Mouse (Mus musculus) adrenal gland, adult (tissue): ENCODE data around the gene Eif4g2.

Experiments
- DNase-seq, 2 experiments: peaks; one replicate each; pipeline ENCODE4 v3.0.0; 2022 to 2023; ENCODE audit warnings: low spot score in 1 of 2; ENCODE audit not compliant: inconsistent age in 2 of 2

The Eif4g2 gene

DNA sequence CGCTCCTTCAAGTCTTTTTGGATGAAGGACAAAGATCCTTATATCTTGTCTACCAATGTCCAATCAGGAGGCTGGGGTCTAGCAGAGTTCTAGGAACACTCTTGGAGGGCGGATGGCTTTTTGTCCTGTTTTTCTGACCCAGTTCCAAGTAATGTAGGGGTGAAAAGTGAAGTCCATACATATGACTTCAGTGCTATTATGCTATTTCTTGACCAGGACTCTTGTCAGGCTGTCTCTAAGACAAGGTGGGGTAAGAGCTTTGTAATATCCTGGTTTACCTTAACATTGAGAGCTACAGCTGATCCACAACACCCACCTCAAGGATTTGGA is 12.7 kb downstream of the Eif4g2 start:
- peak in 1 of 2 experiments; percentile 27 for DNase-seq

- peak in 1 of 2 experiments; percentile 40 for DNase-seq
Observed at GRCm38 (mm10) chr7:111069439-111070166, 13.2 kb downstream of the Eif4g2 start.

- DNase-seq, result peak in 1 of 2 experiments; percentile 25
Observed at GRCm38 (mm10) chr7:111068181-111068580, 14.6 kb downstream of the Eif4g2 start.

DNA sequence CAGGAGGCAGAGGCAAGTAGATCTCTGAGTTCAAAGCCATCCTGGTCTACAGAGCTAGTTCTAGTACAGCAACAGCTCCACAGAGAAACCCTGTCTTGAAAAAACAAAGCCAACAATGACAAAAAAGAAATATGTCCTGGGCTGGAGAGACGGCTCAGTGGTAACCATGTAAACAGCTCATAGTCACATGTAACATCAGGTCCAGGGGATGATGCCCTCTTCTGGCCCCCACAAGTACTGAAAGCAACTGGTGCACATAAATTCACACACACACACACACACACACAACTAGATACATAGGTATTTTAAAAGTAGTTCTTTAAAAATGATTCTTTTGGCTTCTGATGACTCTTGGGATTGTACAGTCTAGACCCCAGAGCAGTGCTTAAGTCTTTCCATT is 19.9 kb downstream of the Eif4g2 start:
- DNase-seq, result no peak

DNA sequence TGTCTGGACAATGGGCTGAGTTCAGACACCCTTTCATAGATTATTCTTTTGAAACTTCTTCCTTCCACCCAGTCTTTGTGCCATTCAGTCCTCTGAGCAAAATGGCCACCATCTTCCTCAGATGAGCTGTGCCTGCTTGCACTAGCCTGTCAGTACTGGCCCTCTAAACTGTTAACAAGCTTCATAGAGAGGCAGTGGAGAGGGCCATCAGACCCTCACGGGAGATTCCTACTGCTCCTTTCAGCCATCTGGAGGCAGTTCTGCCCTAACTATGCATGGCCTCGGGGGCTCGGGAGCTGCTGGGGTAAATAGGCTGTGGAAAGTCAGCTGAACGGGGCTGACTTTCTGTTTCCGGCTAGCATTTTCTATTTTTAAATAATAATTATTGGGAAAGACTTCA is 23.3 kb downstream of the Eif4g2 start:
- no peak for DNase-seq

DNA sequence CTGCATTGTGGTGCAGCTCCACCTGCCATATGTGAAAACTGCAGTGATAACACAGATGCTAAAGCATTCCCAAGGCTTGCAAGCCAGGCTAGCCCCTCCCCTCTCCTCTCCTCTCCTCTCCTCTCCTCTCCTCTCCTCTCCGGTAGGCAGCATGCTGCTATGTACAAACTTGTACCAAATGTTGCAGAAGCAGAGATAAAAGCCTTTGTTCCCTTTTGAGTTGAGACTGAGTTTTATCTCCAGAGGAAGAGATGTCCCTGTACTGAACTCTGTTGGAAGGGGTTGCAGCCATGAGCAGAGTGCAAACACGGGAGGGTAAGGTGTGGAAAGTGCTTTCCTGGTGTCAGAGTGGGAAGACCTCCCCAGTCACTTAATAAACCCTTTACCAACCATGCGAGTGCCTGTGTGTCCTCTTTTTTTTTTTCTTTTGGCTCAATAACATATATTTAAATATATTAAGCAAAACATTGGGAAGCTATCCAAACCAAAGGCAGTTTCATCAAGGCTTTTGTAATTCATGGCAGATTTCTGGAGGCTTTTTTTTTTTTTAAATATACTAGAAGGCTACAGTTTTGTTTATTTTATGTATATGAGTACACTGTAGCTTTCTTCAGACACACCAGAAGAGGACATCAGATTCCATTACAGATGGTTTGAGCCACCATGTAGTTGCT is 26.7 kb downstream of the Eif4g2 start:
- no peak for DNase-seq

DNA sequence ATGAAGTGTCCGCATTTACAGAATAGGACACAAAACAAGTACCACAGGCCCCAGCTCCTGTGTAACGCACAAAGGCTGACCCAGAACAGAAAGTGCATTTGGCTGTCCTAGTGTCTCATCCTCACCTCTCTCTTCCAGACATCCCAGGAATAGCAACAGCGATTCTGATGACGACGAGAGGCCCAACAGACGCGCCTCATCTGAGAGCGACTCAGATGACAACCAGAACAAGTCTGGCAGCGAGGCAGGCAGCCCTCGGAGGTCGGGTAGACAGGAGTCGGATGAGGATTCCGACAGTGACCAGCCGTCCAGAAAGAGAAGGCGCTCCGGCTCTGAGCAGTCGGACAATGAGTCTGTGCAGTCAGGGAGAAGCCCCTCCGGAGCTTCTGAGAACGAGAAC is 27.6 kb downstream of the Eif4g2 start:
- DNase-seq, result no peak

GRCm38 (mm10) chr7:111049652-111050421 is 33.0 kb downstream of the Eif4g2 start:
- peak; percentile 69 to 90 for DNase-seq

DNA sequence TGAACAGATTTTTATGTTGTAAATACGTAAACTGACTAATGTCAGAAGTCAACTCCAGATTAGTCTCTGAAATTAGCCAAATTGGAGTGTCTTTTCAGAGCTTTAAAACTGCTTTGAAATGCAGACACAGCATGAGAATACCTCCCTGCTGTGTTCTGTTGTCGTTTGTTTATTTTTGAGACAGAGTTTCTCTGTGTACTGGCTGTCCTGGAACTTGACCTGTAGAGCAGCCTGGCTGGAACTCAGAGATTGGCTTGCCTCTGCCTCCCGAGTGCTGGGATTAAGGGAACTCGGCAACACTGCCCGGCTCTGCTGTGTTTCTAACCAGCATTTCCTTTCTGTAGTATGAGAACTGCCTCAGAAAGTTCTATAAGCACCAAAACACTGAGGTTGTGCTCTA is 33.9 kb downstream of the Eif4g2 start:
- no peak for DNase-seq

DNA sequence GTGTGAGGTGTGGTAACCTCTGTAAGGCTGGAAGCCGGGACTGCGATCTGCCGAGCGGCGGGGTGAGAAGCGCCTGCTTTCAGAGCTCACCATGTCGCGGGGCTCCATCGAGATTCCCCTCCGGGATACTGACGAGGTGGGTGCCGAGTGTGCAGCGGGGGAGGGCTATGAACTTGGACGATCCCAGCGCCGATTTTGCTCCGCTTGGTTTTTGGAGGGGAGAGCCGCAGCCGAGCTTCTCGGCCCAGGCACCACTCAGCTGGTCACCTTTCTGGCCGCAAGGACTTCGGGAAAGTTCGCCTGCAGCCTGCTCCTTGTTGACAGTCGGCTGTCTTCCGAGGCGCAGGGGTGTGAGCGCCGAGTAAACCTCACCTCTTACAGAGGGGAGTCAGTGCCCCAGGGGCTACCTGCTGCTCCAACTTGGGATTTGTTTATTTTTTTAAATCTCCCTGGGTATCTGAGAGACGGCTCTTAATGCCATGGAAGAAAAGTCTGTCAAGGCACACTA is 53.7 kb downstream of the Eif4g2 start:
- DNase-seq, result no peak

GRCm38 (mm10) chr7:111028281-111029045 is 54.4 kb downstream of the Eif4g2 start, which contains the start of gene Ctr9:
TSS of gene Ctr9 (plus strand) at chr7:111028951.
- peak; percentile 95 to 99 for DNase-seq

DNA sequence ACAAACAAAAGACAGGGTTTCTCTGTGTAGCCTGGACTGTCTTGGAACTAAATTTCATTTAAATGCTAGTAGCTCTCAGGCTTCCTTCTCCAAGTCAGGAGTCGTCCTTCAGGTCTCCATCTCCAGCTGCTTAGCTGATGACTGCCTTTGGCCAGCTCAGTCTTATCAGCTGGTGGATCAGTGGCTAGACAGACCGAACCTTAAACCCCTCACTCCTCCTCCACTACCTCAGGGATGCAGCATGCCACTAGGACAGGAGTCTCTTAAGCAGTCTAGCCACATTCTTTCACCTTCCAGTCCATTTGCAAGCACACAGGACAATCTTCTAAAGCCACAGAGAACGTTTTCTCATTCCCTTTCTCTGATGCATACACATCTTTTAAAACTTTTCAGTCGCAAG is 57.9 kb downstream of the Eif4g2 start:
- no peak for DNase-seq

DNA sequence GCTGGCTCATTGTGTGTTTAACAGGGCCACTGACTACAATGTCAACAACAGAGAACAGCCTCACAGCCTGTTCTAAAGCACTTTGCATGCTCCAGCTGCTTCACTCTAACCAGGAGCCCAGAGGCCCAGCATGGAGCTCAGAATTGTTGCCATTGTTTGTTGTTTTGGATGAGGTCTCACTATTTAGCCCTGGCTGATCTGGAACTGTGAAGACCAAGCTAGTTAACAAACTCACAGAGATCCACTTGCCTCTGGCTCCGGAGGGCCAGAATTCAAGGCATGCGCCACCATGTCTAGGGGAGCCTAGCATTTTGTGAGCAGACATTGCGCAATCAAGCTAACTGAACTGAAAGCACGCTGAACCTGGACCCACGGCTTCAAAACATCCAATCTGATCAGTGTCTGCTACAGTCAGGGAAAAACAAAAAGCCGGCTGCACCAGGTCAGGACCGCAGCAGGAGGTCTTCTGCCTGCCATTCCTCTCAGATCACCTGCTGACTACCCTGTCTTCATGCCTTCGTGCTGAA is 58.7 kb downstream of the Eif4g2 start:
- DNase-seq, result peak in 1 of 2 experiments; percentile 57

GRCm38 (mm10) chr7:111020814-111021213 is 62.0 kb downstream of the Eif4g2 start:
- DNase-seq, result no peak
